Mouse (Mus musculus): ENCODE measurements around the gene Inafm1.

GRCm38 (mm10) chr7:16310020-16310520 lies 36.7 kb upstream of the Inafm1 start:
- TF ChIP-seq CTCF (conservative IDR thresholded peaks at IDR 0.05; ENCODE audit: insufficient read depth, insufficient read length, low read depth, low read length) (peak; percentile 59), POLR2A (IDR thresholded peaks at IDR 0.05; ENCODE audit: low read depth, low read length) (no peak)

Measured in kidney, adult 2 months (tissue).